Mouse (Mus musculus) adrenal gland, postnatal 4 days (tissue): ENCODE results near the gene Stk25. TPM values are rescaled to one million over a fixed set of nuclear protein-coding genes. Genes with fewer than 3 reads are reported as not detected.

Experiments
- DNase-seq, 2 experiments: peaks; one replicate each; pipeline ENCODE4 v3.0.0; 2021 to 2022; ENCODE audit warnings: low spot score in 2 of 2, mixed read lengths in 2 of 2
- total RNA-seq, 2 experiments: library from RNA; stranded (reverse); gene quantifications; 2 replicates each; pipeline ENCODE4 v1.2.3; 2021

Gene Stk25
- total RNA-seq, 2 experiments from 2014 or later, result 164 to 171 TPM

- no peak for DNase-seq
These were observed 14.2 kb upstream of the Stk25 start for GRCm38 (mm10) chr1:93672682-93673081.

DNA sequence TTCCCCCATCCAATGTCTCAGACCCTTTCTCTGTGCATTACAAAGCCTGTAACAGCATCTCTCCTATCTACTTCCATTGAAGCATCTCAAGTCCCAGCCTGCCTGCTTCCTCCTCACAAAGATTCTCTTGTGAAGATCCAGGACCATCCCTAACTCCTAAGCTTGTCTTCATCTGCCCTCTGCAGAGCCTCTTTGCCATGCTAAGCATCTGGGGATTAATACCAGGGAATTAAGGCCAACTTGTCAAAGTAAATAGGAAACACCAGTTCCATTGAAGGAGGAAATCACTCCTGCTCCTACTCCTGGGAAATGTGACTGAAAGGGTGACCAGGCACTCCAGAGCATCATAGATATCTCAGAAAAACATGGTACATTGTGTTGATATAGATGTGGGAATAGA, 11.5 kb upstream of the Stk25 start:
- no peak for DNase-seq

GRCm38 (mm10) chr1:93668791-93669548, 10.5 kb upstream of the Stk25 start:
- DNase-seq, result peak; percentile 39 to 72

GRCm38 (mm10) chr1:93667760-93668400, 9.4 kb upstream of the Stk25 start:
- peak in 1 of 2 experiments; percentile 26 for DNase-seq

DNA sequence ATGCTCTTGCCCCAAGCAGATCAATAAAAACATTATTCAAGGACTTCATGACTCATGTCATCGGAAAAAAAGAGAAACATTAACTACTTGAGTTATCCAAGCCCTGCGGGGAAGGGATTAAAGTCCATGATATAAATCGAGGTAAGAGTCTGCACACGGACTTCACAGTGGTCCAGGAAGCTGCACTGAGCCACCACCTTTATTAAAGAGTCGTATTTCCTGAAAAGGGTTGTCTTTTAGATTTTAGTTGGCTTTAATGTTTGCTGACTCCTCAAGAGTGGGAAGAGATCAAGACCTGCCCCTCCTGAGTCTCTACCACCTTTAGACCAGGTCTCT, 1.5 kb downstream of the Stk25 start:
- DNase-seq, result no peak

GRCm38 (mm10) chr1:93656325-93657024, 2.0 kb downstream of the Stk25 start:
- no peak for DNase-seq

GRCm38 (mm10) chr1:93654798-93655197, 3.7 kb downstream of the Stk25 start:
- DNase-seq, result no peak

DNA sequence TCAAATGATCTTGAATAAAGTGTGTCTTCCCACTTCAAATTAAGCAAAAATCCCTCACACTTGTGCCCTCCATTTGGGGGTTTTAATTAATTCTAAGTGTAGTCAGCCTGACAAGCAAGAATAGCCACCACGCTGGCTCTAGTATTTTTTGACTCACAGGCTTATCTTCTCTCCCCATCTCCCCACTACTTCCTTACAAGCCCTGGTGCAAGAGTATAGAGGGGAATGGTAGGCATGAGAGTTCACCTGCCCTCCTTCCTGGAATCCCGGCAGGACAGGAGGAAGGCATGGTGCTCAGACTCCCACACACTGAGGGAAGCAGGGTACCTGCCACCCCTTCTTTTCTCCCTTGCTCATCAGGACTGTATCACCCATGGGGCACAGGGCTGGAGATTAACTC, 4.2 kb downstream of the Stk25 start:
- DNase-seq, result no peak

DNA sequence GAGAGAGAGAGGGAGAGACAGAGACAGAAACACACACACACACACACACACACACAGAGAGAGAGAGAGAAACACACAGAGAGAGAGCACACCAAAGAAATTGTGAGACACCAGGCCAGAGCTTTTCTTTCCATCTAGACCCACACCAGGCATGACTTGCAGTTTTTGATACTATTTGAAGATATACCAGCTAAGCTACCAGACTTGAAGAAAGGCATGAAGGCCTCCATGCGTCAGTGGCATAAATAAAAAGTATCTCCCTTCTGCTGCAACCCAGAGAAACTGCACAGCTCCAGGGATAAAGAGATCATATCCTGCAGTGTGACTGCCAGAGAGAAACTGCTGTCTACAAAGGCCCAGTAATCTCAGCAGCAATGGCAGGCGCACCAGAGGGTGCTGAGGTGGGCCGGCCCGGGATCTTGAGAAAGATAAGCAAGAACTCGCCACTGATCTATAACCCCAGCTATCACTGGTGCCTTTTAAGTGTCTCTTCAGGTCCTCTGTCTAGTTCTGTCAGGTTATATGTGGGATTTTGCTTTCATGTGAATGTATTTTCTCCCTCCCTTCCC, 8.8 kb downstream of the Stk25 start:
- DNase-seq, result no peak

DNA sequence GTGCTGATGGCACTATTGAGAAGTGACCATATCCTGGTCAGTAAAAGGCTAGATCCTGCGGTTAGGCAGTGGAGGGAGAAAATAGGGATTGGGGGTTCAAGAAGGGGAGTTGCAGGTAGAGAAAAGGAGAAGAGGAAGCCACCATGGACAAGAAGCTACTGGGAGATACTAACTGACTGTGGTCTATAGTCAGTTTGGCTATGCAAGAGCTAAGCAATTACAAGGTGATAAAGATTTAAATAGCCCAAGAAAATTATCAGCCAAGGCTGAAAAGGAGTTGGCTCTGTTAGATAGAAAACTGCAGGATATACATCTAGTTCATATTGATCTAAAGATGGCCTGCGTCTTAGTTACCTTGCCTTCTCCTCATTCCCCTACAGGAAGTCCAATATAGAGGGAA, 15.8 kb downstream of the Stk25 start:
- no peak for DNase-seq

GRCm38 (mm10) chr1:93641978-93642377, 16.5 kb downstream of the Stk25 start:
- no peak for DNase-seq

GRCm38 (mm10) chr1:93636211-93636897, 22.1 kb downstream of the Stk25 start:
- no peak for DNase-seq

DNA sequence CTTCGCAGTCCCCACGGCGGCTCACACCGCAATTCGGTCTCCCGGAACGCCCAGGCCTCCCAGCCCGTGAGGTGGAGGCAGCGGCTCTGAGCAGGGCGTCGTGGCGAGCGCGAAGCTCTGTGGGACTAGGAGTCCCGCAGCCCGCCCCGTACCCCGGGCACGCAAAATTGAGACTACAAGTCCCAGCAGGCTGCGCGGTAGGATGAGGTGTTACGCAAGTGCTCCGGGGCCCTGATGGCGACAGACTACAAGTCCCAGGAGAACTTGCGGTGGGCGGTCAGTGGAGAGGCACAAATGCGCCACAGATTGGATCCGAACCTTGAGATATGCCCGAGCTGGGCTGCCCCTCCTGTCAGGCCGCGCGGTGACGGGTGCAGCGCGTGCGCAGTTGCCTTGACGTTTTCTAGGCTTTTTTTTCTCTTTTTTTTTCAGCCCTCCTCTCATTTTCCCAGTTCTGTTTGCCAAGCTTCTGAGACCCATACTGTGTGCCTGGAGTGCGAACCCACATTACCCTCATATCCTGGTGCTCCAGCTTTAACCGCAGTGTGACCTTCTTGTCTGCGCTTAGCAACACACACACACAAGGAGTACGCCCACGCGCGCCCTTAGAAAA, 22.8 kb downstream of the Stk25 start:
- DNase-seq, result peak; percentile 90 to 96

DNA sequence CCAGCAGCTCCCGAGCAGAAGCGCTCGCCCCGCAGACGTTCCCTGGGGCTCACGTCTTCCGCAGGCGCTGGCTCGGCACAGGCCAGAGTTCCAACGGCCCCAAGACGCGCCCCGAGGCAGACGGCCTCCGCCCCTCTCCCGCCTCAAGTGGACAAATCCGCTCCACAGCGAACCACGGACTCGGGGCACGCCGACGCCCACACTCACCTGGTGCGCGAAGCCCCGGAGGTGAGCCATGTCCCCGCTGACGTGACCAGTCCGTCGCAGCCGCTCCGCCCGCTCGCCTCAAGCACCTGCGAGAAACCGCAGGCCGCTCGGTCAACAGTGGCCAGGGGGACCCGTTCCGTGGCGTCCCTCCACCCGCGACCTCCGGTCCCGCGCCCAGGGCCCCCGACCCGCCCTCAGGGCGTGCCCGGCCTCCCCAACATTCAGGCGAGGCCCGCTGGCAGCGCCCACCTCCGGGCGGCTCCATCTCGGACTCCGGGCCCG, 23.3 kb downstream of the Stk25 start:
- DNase-seq, result peak; percentile 27 to 30

DNA sequence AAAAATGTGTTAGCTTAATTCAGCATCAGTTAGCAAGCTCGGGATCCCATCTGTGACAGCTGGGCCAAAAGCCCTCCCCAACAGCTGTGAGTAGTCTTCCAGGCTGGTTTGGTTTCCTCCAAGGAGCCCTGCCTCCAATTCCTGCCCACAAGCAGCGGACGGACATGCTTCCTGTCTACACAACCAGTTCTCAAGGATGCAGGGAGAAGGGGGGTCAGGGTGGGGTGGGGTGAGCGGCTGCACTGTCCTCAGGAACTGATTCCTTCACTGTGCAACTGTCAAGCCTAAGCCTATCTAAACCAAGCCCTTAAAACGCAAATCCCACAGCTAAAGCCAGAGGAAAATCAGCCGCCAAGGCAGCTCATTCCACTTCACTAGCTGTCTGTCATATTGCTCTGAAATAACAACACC, 24.0 kb downstream of the Stk25 start:
- peak in 1 of 2 experiments; percentile 10 for DNase-seq

- no peak for DNase-seq
These were observed 25.7 kb downstream of the Stk25 start for GRCm38 (mm10) chr1:93632723-93633122.

DNA sequence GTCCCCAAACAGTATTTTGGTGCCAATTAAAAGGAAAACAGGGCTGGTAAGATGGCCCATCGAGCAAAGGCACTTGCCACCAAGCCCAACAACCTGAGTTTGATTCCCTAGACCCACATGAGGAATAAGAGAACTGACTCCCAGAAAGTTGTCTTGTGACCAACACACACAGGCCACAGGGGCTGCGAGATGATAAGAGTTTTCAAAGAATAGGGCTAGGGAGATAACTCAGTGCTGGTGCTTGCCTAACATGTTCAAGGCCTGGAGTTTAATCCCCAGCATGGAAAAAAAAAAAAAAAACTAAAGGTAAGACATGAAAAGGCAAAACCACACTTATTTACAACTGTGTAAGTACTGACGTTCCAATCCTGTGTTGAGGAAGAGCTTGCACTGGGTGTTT, 27.7 kb downstream of the Stk25 start:
- DNase-seq, result no peak

DNA sequence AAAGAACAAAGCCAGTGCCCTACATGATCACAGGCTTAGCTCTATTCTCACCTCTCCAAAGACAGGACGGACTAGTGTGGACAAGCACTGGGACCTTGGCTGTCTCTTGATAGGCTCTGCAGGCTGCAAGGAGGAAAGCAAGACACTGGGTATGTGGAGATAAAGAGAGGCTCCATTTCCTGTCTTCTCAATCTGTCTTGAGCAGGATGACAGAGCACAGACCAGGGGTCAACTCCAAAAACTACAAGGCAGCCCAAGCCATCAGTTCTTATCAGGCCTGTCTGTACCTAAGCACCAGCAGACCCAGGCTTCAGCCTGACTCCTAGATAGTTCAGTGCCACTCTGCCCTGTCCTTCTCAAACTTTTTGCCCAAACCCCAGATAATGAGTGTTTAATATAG, 34.0 kb downstream of the Stk25 start:
- no peak for DNase-seq

GRCm38 (mm10) chr1:93618948-93619347, 39.5 kb downstream of the Stk25 start:
- no peak for DNase-seq

GRCm38 (mm10) chr1:93618059-93618748, 40.3 kb downstream of the Stk25 start:
- no peak for DNase-seq
